Mouse (Mus musculus): ENCODE measurements around the gene Gpr132. TPM values are rescaled to one million over a fixed set of nuclear protein-coding genes. Genes with fewer than 3 reads are reported as not detected.
A peak's percentile ranks its signal among the peaks of the same experiment; 100 is the strongest.
"Not testable (repeated sequence)": the region's sequence is repeated elsewhere in the genome, so short reads cannot be mapped to it uniquely, and the experiment has no call there.

The Gpr132 gene
- total RNA-seq, 2 experiments from 2014 or later, result 0.10 to 0.18 TPM

- no peak for DNase-seq (ENCODE audit: low spot score in 2 of 2)
These were observed 13.3 kb downstream of the Gpr132 start for GRCm38 (mm10) chr12:112854610-112855333.

GRCm38 (mm10) chr12:112853050-112853729 lies 14.8 kb downstream of the Gpr132 start:
- no peak for DNase-seq (ENCODE audit: low spot score in 2 of 2)

GRCm38 (mm10) chr12:112851116-112851515 lies 16.9 kb downstream of the Gpr132 start:
- no peak for DNase-seq (ENCODE audit: low spot score in 2 of 2)

GRCm38 (mm10) chr12:112850344-112850743 lies 17.7 kb downstream of the Gpr132 start:
- DNase-seq (ENCODE audit: low spot score in 2 of 2), result no peak

GRCm38 (mm10) chr12:112849235-112850022 lies 18.6 kb downstream of the Gpr132 start:
- no peak for DNase-seq (ENCODE audit: low spot score in 2 of 2)

GRCm38 (mm10) chr12:112847880-112848279 lies 20.1 kb downstream of the Gpr132 start:
- no peak for DNase-seq (ENCODE audit: low spot score in 2 of 2)

GRCm38 (mm10) chr12:112843803-112844202 lies 24.2 kb downstream of the Gpr132 start:
- DNase-seq (ENCODE audit: low spot score in 2 of 2), result peak; percentile 80 to 89

- not testable (repeated sequence) for DNase-seq (ENCODE audit: low spot score in 2 of 2)
These were observed 25.9 kb downstream of the Gpr132 start for GRCm38 (mm10) chr12:112842128-112842527.

- DNase-seq (ENCODE audit: low spot score in 2 of 2), result not testable (repeated sequence)
These were observed 26.6 kb downstream of the Gpr132 start for GRCm38 (mm10) chr12:112841338-112841892.

GRCm38 (mm10) chr12:112840209-112841086 lies 27.6 kb downstream of the Gpr132 start:
- no peak for DNase-seq (ENCODE audit: low spot score in 2 of 2)

- DNase-seq (ENCODE audit: low spot score in 2 of 2), result no peak
These were observed 33.0 kb downstream of the Gpr132 start for GRCm38 (mm10) chr12:112835046-112835445.

GRCm38 (mm10) chr12:112833527-112833926 lies 34.5 kb downstream of the Gpr132 start:
- no peak for DNase-seq (ENCODE audit: low spot score in 2 of 2)

GRCm38 (mm10) chr12:112832411-112832810 lies 35.6 kb downstream of the Gpr132 start:
- DNase-seq (ENCODE audit: low spot score in 2 of 2), result no peak

- DNase-seq (ENCODE audit: low spot score in 2 of 2), result no peak
These were observed 37.5 kb downstream of the Gpr132 start for GRCm38 (mm10) chr12:112830570-112830969.

- DNase-seq (ENCODE audit: low spot score in 2 of 2), result no peak
These were observed 37.9 kb downstream of the Gpr132 start for GRCm38 (mm10) chr12:112830141-112830540.

- peak; percentile 99 for DNase-seq (ENCODE audit: low spot score in 2 of 2)
These were observed 38.7 kb downstream of the Gpr132 start, which contains the start of gene Cdca4 for GRCm38 (mm10) chr12:112829244-112829864. Gene Cdca4 (minus strand): TSS chr12:112829423.

- DNase-seq (ENCODE audit: low spot score in 2 of 2), result peak in 1 of 2 experiments; percentile 76
These were observed 39.4 kb downstream of the Gpr132 start for GRCm38 (mm10) chr12:112828501-112829243.

GRCm38 (mm10) chr12:112825901-112826300 lies 42.1 kb downstream of the Gpr132 start:
- DNase-seq (ENCODE audit: low spot score in 2 of 2), result no peak

- no peak for DNase-seq (ENCODE audit: low spot score in 2 of 2)
These were observed 44.8 kb downstream of the Gpr132 start for GRCm38 (mm10) chr12:112823221-112823620.
